Comparison of ENCODE assay signal across 28 mouse cellular contexts in the genomic region with DNA sequence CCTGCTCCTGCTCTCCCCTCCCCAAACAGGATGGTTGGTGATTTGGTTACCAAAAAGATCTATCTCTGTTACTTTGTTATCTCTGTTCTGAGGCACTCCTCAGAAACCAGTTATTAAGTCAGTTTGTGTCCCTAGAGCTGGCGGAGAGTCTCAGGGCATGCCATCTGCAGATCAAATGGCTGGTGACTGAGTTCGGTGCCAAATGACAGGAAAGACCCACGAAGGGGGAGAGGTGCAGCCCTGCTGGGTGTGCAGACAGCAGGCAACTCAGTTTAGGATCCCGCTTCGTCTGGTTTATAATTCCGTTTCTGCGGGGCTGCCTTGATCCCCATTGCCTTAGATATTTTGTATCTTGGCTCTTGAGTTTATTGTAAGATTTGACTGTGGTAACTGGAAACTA.
A peak's percentile ranks its signal among the peaks of the same experiment; 100 is the strongest.
DNase-seq lines count a peak whose midpoint lies in the region; TF ChIP-seq lines count a peak whose summit lies in the region.
"Had no signal": no experiment of that assay in that cellular context is flagged by ENCODE, and none has a peak within 500 bp of the region (broad histone marks: within the 10 kb centered on the region; RNA-seq: fewer than 3 reads in every experiment).

No protein-coding gene starts in this region.

- DNase-seq in gastrocnemius, adult 2 months: peak; percentile 35
- DNase-seq in gastrocnemius, postnatal 25 days: no peak
- peak; percentile 66 for DNase-seq in left cerebral cortex, postnatal 4 days
- no peak for DNase-seq in left cerebral cortex, postnatal 36 days (ENCODE audit: low spot score in 2 of 2)
- DNase-seq in cerebellum, adult 8-10 months: peak; percentile 20
- no peak for DNase-seq in ovary, postnatal 14 days (ENCODE audit: low spot score)
- no peak for DNase-seq in lung, postnatal 4 days
- DNase-seq in layer of hippocampus, postnatal 14 days (ENCODE audit: low spot score in 2 of 2): no peak
- DNase-seq: adrenal gland, postnatal 36 days; embryo, embryonic 11 days; gastrocnemius, postnatal 10 days; heart, postnatal 10 days; kidney, adult 9 months; kidney, postnatal 36 days; layer of hippocampus, adult 9-11 months; right cerebral cortex, postnatal 14 days; spleen, adult 18-20 months; thymus, adult 18-20 months; thymus, postnatal 4 days had no signal

- intact Hi-C loops in gastrocnemius, adult 2 months (cut with DNase I): loop anchor here (10.0 kb wide), 1 partner anchor 137 kb away; no protein-coding TSS in a partner anchor
- intact Hi-C loops in left cerebral cortex, postnatal 4 days (cut with DNase I): no loop called here
- intact Hi-C loops in left cerebral cortex, postnatal 36 days (cut with DNase I): no loop called here

- no peak overlapping the region for H3K27ac ChIP-seq in gastrocnemius, adult 2 months
- H3K27ac ChIP-seq: embryonic facial prominence, embryonic 15.5 days; hindbrain, embryonic 12.5 days; intestine, embryonic 15.5 days; limb, embryonic 13.5 days; liver, embryonic 14.5 days; lung, embryonic 15.5 days; midbrain, embryonic 12.5 days; neural tube, embryonic 13.5 days; stomach, embryonic 15.5 days had no signal

- H3K4me3 ChIP-seq in gastrocnemius, adult 2 months: no peak overlapping the region
- H3K4me3 ChIP-seq: embryonic facial prominence, embryonic 15.5 days; hindbrain, embryonic 12.5 days; intestine, embryonic 15.5 days; limb, embryonic 13.5 days; lung, embryonic 15.5 days; midbrain, embryonic 12.5 days; neural tube, embryonic 13.5 days; stomach, embryonic 15.5 days had no signal

- no peak for TF ChIP-seq CTCF in gastrocnemius, adult 2 months (IDR thresholded peaks at IDR 0.05)

Comparison
In these comparisons a context has a peak if more than half of its experiments do, and no peak if none do; other contexts are left out.
1. DNase-seq: peak in gastrocnemius, adult 2 months (single experiment), left cerebral cortex, postnatal 4 days (single experiment) and cerebellum, adult 8-10 months (single experiment); none in gastrocnemius, postnatal 25 days (single experiment), left cerebral cortex, postnatal 36 days (0 of 2), ovary, postnatal 14 days (single experiment), lung, postnatal 4 days (0 of 2) and layer of hippocampus, postnatal 14 days (0 of 2).